Mouse (Mus musculus) heart, embryonic 10.5 days (tissue): ENCODE measurements around the gene Hoxd4. TPM values are rescaled to one million over a fixed set of nuclear protein-coding genes. Genes with fewer than 3 reads are reported as not detected.

ENCODE experiments used
- DNase-seq: peaks from one replicate; pipeline ENCODE4 v3.0.0-alpha.2; 2017; ENCODE audit warnings: low spot score
- H3K27ac ChIP-seq: fragments of 300-500 bp; sonication (generic); 2 replicates; pipeline ENCODE4 v1.5.1; 2016; ENCODE audit warnings: mild to moderate bottlenecking
- H3K27me3 ChIP-seq: fragments of 300-500 bp; sonication (generic); 2 replicates; pipeline ENCODE4 v1.6.1; 2016; ENCODE audit warnings: mild to moderate bottlenecking; ENCODE audit not compliant: poor library complexity, insufficient read depth, severe bottlenecking
- H3K36me3 ChIP-seq: fragments of 300-500 bp; sonication (generic); 2 replicates; pipeline ENCODE4 v1.6.1; 2016; ENCODE audit warnings: mild to moderate bottlenecking, moderate library complexity
- H3K4me1 ChIP-seq: fragments of 300-500 bp; sonication (generic); 2 replicates; pipeline ENCODE4 v1.6.1; 2016; ENCODE audit warnings: mild to moderate bottlenecking
- H3K4me3 ChIP-seq: fragments of 300-500 bp; sonication (generic); 2 replicates; pipeline ENCODE4 v1.5.1; 2016; ENCODE audit warnings: mild to moderate bottlenecking, moderate library complexity
- H3K9me3 ChIP-seq: fragments of 300-500 bp; sonication (generic); 2 replicates; pipeline ENCODE4 v1.6.1; 2016; ENCODE audit warnings: mild to moderate bottlenecking, moderate library complexity
- WGBS: fragments of 180-500 bp; shearing (Covaris S2); methylation state at CpG from one replicate; pipeline ENCODE4 v1.1.7; 2016; 5-methylcytosine and 5-hydroxymethylcytosine counted together
- polyA plus RNA-seq: library from polyadenylated mRNA; unstranded; fragments of >200 nt; fragmentation: Nextera tagmentation; extraction: Ambion mirVana; gene quantifications from 2 replicates; pipeline ENCODE4 v1.2.1, GENCODE M21; 2016

The Hoxd4 gene
- polyA plus RNA-seq, 1 experiment from 2014 or later, result 0.29 TPM

DNA sequence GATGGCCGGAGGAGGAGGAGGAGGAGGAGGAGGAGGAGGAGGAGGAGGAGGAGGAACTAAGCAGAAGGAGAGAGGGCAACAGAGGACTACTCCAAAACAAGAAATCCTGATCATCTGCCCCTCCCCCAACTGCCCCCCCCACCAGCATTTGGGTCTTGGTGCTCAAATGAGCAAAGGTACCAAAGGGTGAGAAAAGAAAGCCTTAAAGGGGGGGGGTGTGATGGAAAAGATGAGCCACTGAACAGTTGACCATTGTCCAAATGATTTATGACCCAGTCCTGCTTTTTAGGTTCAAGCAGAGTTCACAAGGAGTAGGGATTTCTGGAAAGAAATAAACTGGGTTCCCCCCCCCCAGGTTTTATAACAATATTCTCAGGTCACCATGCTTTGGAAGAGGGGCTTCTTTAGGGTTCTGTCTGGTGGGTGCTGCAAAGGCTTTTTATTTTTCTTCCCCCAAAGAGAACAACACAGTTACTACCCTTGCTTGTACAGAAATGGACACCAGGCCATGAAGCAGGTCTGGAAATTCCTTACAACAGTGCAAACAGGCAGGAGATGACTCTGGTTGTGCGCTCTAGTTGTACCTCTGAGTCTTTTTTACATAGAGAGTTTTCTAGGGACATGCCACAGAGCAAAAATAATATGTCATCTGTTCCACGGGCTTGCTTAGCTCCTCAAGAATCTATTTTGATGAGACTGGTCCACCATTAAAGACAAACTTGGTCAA, 29.7 kb downstream of the Hoxd4 start:
- Histone ChIP-seq H3K9me3 (no peaks in the 10 kb centered on the region), H3K27ac (no peak overlapping the region), H3K4me1 (peaks cover 16% of the 10 kb centered on the region), H3K4me3 (no peak overlapping the region), H3K36me3 (no peaks in the 10 kb centered on the region), H3K27me3 (peaks cover 100% of the 10 kb centered on the region)
- 38% methylated on average over 2 of the region's 3 CpGs for WGBS
- DNase-seq, result no peak

DNA sequence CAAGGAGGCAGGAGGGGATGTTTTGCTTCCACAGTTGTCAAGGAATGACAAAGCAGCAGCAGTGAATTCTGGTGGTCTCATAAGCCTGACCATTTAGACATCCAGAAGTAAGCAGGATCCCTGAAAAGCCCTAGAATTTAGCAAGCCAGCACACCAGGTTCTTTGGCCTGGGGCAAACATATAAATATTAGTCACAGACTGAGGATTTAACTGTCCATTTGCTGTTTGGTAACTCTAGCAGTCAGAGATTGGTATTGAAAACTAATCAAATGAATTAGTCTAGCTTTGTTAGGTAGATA, 30.2 kb downstream of the Hoxd4 start:
- H3K4me3 ChIP-seq, result no peak overlapping the region
- peaks cover 19% of the 10 kb centered on the region for H3K4me1 ChIP-seq
- H3K27me3 ChIP-seq, result peaks cover 100% of the 10 kb centered on the region
- DNase-seq, result no peak
- no peaks in the 10 kb centered on the region for H3K9me3 ChIP-seq
- no peaks in the 10 kb centered on the region for H3K36me3 ChIP-seq
- no peak overlapping the region for H3K27ac ChIP-seq

DNA sequence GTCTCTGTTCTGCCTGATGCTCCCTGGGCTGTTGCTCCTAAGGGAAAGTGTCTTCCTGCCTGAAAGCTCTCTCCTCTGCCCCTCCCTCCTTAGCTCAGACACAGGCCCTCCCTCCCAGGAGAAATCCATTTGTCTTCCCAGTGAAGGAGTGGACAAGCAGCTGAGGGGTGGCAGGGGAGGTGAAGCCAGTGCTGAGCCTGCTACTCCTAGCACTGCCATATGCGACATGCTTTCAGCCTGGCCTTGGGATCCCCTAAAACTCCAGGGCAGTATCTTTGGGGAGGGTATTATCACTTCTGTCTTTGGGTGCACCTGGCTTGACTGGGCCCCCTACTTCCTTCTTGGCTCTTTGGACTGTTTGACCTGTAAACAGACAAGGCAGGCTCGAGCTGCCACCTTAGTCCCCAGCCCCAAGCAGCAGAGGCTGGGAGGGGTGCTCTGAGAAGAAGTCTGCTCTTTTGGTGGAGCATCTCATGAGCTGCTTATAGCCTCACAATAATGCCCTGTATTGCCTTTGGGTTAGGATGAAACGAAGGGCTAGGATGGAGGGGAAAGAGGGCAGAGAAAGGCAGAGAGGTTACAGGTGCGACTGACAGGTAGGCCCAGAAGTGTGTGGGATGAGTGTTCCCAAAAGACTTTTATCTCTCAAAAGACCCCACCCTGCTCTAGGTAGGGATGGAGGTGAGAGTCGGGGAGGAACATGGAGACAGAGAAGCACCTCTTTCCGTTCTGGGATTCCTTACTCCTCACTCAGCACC, 34.0 kb downstream of the Hoxd4 start:
- Histone ChIP-seq H3K36me3 (no peaks in the 10 kb centered on the region), H3K27me3 (peaks cover 100% of the 10 kb centered on the region), H3K27ac (0 out of 2 replicates have a peak overlapping the region, but pooled peaks have one; percentile 62), H3K4me1 (peaks cover 28% of the 10 kb centered on the region), H3K4me3 (no peak overlapping the region), H3K9me3 (no peaks in the 10 kb centered on the region)
- DNase-seq, result peak; percentile 72
- WGBS, result 5% methylated on average over 6 of the region's 6 CpGs

DNA sequence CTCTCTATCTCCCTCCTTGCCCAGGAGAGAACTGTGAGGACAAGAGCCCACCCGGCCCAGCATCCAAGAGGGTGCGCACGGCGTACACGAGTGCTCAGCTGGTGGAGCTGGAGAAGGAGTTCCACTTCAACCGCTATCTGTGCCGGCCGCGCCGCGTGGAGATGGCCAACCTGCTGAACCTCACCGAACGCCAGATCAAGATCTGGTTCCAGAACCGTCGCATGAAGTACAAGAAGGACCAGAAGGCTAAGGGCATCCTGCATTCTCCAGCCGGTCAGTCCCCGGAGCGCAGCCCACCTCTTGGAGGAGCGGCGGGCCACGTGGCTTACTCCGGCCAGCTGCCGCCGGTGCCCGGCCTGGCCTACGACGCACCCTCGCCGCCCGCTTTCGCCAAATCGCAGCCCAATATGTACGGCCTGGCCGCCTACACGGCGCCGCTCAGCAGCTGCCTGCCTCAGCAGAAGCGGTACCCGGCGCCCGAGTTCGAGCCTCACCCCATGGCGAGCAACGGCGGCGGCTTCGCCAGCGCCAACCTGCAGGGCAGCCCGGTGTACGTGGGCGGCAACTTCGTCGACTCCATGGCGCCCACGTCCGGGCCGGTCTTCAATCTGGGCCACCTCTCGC, 34.7 kb downstream of the Hoxd4 start:
- WGBS, result under 1% methylated on average over 58 of the region's 58 CpGs
- Histone ChIP-seq H3K27ac (peak overlapping the region; percentile 62), H3K4me1 (peaks cover 25% of the 10 kb centered on the region)

DNA sequence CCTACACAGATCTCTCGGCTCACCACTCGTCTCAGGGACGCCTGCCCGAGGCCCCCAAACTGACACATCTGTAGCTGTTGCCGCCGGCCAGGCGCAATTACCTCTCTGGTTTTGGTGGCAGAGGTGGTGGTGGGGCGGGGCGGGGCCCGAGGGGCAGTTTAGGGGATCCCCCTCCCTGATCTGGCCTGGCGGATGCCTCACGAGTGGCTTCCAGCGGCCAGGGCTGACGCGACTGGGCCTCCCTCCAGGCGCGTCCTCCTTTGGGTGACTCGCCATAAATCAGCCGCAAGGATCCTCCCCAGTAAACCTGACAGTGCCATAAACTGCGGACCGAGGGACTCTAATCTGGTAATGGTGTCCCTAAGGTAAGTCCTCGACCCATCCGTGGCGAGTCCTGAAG, 35.3 kb downstream of the Hoxd4 start:
- peaks cover 100% of the 10 kb centered on the region for H3K27me3 ChIP-seq
- H3K27ac ChIP-seq, result no peak overlapping the region
- no peaks in the 10 kb centered on the region for H3K36me3 ChIP-seq
- no peaks in the 10 kb centered on the region for H3K9me3 ChIP-seq
- H3K4me1 ChIP-seq, result peaks cover 25% of the 10 kb centered on the region
- peak overlapping the region; percentile 46 for H3K4me3 ChIP-seq
- WGBS, result 2% methylated on average over 24 of the region's 24 CpGs
- no peak for DNase-seq

More for the DNA sequence above, 34.7 kb downstream of the Hoxd4 start:
- H3K9me3 ChIP-seq, result no peaks in the 10 kb centered on the region
- peak; percentile 74 for DNase-seq
- H3K27me3 ChIP-seq, result peaks cover 100% of the 10 kb centered on the region
- no peaks in the 10 kb centered on the region for H3K36me3 ChIP-seq
- peak overlapping the region; percentile 46 for H3K4me3 ChIP-seq

DNA sequence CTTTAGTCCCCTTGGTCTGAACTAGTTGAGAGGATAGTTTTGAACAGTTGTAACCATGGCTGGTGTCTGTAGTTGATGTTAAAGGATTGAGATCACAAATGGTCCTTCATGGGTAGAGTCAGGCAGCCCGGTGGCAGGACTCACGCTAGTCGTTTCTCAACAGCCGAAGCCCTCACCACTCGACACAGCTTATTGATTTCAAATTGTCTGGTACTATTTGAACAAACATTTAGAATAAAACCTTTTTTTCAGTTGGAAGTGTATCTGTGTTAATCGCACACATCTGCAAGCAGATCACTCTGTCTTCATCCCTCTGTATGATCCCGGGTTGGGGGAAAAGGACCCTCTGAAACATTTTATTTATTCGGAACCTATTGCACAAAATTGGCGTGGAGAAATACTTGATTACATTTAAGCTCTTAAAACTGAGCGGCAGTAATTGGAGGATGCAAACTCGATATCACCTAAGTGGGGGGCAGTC, 36.0 kb downstream of the Hoxd4 start:
- H3K9me3 ChIP-seq, result no peaks in the 10 kb centered on the region
- H3K36me3 ChIP-seq, result no peaks in the 10 kb centered on the region
- peaks cover 30% of the 10 kb centered on the region for H3K4me1 ChIP-seq
- no peak overlapping the region for H3K27ac ChIP-seq
- WGBS, result 10% methylated on average over 11 of the region's 11 CpGs
- DNase-seq, result no peak
- peaks cover 100% of the 10 kb centered on the region for H3K27me3 ChIP-seq
- no peak overlapping the region for H3K4me3 ChIP-seq

DNA sequence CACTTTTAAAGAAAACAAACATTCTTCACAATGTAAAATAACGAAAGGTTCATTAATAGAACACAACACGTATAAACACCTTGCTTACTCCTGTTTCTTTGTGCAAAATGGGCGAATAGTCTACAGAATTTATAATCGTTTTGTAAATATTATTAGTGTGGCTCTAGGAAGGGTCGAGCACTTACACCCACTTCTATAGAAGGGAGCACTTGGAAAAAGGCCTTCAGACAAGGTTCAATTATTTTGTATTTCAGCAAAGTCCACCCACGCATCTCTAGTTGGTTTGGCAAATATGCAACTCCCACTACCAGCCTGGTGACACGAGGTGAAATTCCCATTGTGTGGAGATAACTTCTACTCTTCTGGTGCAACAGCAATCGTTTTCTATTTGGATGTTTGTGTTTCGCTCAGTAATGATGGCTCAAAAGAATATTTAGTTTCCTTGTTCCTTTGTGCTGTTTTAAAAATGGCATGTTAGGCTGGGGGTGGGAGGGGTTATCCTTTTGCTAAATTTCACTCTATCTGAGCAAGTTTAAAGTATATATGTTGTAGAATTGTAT, 36.8 kb downstream of the Hoxd4 start:
- H3K27me3 ChIP-seq, result peaks cover 100% of the 10 kb centered on the region
- H3K36me3 ChIP-seq, result no peaks in the 10 kb centered on the region
- no peak for DNase-seq
- H3K27ac ChIP-seq, result no peak overlapping the region
- no peak overlapping the region for H3K4me3 ChIP-seq
- 9% methylated on average over 9 of the region's 9 CpGs for WGBS
- H3K9me3 ChIP-seq, result no peaks in the 10 kb centered on the region
- peaks cover 38% of the 10 kb centered on the region for H3K4me1 ChIP-seq

DNA sequence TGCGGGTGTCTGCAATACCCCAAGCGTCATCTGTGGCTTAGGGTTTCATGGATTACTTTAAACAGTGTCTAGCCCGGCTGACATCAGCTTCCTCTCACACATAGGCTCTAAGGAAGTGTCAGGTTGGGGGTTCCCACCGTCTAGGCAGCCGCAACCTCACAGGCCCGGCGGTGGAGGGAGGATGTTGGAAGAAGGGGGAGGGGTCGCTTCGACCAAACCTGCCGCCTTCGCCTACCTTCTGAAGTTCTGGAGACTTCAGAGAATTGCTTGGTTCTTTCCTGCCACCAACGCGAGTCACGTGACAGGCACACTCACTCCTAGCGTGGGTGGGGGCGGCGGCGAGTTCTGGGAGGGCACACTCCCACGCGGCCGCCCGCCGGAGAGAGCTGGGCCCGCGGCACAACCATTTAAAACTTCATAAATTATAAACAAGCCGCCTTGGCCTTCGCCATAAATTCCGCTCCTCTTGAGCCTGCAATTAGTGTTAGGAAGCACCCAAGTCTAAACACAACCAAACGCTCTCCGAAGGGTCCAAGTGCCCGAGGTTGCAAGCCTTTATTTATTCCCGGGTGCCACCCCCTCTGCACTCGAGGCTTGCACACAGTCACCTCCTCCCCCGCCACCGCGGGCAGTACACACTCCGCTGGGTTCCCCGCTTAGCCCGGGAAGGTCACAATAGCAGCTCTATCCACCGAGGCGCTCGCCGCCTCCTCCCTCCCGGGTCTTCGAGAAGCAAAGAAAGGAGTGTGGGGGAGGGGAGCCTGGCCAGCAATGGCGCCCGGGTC, 37.8 kb downstream of the Hoxd4 start:
- no peaks in the 10 kb centered on the region for H3K36me3 ChIP-seq
- WGBS, result under 1% methylated on average over 47 of the region's 47 CpGs
- H3K4me3 ChIP-seq, result peak overlapping the region; percentile 47
- peaks cover 38% of the 10 kb centered on the region for H3K4me1 ChIP-seq
- peak overlapping the region; percentile 64; the same call in 1 of the 2 replicates for H3K27ac ChIP-seq
- H3K27me3 ChIP-seq, result peaks cover 100% of the 10 kb centered on the region
- no peaks in the 10 kb centered on the region for H3K9me3 ChIP-seq
- no peak for DNase-seq

DNA sequence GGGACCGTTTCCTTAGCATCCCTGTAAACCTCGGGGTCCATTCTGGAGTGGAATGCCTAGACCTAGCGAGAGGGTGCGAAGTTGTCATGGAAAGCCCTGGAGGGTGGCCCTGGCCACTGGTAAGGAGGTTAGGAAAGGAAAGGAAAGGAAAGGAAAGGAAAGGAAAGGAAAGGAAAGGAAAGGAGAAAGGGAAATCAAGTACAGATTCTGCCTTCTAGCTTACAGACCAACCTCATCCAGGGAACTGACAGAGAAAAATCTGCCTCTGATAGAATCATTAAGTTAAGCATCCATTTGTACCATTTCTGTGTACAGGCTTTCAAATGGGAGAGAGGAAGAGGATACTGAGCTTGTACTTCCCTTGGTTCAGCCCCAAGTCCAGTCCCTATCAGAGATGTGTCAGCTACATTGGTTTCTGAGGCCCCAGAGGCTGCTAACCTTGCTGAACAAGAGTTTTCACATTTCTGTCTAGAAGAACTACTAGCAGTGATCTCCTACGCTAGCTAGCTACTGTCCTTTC, 39.1 kb downstream of the Hoxd4 start:
- Histone ChIP-seq H3K4me3 (no peak overlapping the region), H3K4me1 (peaks cover 38% of the 10 kb centered on the region), H3K9me3 (no peaks in the 10 kb centered on the region), H3K27ac (no peak overlapping the region), H3K36me3 (no peaks in the 10 kb centered on the region), H3K27me3 (peaks cover 98% of the 10 kb centered on the region)
- WGBS, result 29% methylated on average over 5 of the region's 5 CpGs
- DNase-seq, result no peak

DNA sequence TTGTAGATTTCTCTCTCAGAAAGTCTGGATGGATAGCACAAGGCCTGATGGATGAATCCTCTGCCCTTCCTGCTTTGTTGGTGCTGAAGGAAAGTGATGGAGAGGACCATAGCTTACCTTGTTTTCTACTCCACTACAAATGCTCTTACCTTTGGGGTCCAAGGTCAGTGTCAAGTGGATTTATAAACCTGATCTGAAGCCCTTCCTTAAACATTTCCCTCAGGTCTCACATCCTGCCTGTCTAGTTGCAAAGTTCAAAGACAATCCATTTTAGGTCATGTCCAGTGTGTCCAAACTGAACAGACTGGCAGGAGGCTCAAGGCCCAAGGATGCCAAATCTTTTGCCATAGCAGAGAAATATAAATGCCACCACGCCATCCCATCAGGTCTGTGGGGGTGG, 40.1 kb downstream of the Hoxd4 start:
- Histone ChIP-seq H3K4me3 (no peak overlapping the region), H3K4me1 (peaks cover 31% of the 10 kb centered on the region), H3K27ac (no peak overlapping the region), H3K36me3 (no peaks in the 10 kb centered on the region), H3K9me3 (no peaks in the 10 kb centered on the region), H3K27me3 (peaks cover 95% of the 10 kb centered on the region)
- 71% methylated on average over 1 of the region's 1 CpGs for WGBS
- no peak for DNase-seq

DNA sequence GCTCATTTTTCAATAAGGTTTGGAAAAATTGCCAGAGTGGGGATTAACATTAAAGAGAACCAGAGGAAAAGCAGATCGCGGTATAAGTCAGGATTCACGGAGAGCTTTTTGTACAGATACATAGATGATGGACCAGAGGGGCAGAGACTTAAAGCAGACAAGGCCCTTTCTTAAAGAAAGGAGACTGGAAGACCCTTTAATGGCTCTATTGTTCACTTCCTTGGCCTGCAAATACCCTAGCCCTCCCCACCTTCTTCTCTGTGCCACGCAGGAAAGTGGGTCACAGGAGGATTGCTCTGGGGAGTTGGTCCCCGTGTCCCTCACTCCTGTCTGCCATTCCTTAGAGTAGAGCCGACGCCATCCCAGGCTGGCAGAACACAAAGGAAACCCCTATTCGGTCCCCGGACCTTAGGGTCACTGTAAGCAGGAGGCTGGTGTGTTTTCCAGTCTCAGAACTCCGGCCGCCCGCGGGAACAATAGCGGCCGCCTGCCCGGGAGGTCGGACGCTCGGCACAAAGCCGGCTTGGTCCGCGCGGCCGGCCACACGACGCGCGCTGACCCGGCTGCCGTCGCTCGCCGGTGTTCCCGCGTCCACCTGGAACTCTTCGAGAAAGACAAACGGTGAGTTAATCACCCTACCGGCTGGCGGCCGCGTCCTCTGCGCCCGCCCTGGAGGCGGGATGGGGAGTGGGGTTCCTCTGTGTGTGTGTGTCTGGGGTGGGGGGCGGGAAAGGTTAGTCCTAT, 40.9 kb downstream of the Hoxd4 start:
- H3K4me3 ChIP-seq, result peak overlapping the region; percentile 56
- 2% methylated on average over 45 of the region's 45 CpGs for WGBS
- H3K36me3 ChIP-seq, result no peaks in the 10 kb centered on the region
- DNase-seq, result no peak
- peak overlapping the region; percentile 64; the same call in 1 of the 2 replicates for H3K27ac ChIP-seq
- peaks cover 93% of the 10 kb centered on the region for H3K27me3 ChIP-seq
- peaks cover 28% of the 10 kb centered on the region for H3K4me1 ChIP-seq
- no peaks in the 10 kb centered on the region for H3K9me3 ChIP-seq

DNA sequence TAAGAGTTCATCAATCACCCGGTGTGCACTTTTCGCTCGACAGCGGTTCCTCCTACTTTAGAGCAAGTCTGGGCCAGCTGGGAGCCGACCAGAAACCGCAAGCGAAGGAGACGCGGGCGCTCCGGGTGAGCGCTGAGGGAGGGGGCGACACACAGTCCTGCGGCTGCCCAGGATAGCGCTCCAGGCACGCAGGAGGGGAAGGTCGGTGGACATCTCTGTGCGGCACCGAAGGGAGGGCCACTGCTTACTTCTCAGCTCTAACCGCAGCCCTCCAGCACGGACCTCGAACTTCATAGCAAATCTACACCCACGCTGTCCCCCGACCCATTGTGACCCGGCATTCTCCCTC, 41.4 kb downstream of the Hoxd4 start:
- Histone ChIP-seq H3K27me3 (peaks cover 93% of the 10 kb centered on the region), H3K36me3 (no peaks in the 10 kb centered on the region), H3K9me3 (no peaks in the 10 kb centered on the region), H3K4me1 (peaks cover 28% of the 10 kb centered on the region), H3K27ac (peak overlapping the region; percentile 64; the same call in 1 of the 2 replicates), H3K4me3 (peak overlapping the region; percentile 56)
- no peak for DNase-seq
- 1% methylated on average over 25 of the region's 25 CpGs for WGBS
